Mouse (Mus musculus) left cerebral cortex, adult 11 months (tissue): ENCODE measurements around the gene Tecpr2.

Source experiments
- DNase-seq: peaks from one replicate; pipeline ENCODE4 v3.0.0; 2022; ENCODE audit warnings: low spot score

Tecpr2 gene

GRCm38 (mm10) chr12:111007134-111008103 lies 118.4 kb downstream of the Tecpr2 start:
- no peak for DNase-seq

GRCm38 (mm10) chr12:111008500-111009490 lies 119.7 kb downstream of the Tecpr2 start:
- no peak for DNase-seq

GRCm38 (mm10) chr12:111009615-111010257 lies 120.7 kb downstream of the Tecpr2 start:
- DNase-seq = no peak

GRCm38 (mm10) chr12:111016807-111017206 lies 127.7 kb downstream of the Tecpr2 start:
- no peak for DNase-seq

GRCm38 (mm10) chr12:111018068-111018467 lies 129.0 kb downstream of the Tecpr2 start:
- DNase-seq = no peak

GRCm38 (mm10) chr12:111019086-111019485 lies 130.0 kb downstream of the Tecpr2 start:
- no peak for DNase-seq

GRCm38 (mm10) chr12:111021138-111021537 lies 132.1 kb downstream of the Tecpr2 start:
- no peak for DNase-seq

GRCm38 (mm10) chr12:111021577-111021976 lies 132.5 kb downstream of the Tecpr2 start:
- DNase-seq = no peak
